Mouse (Mus musculus): ENCODE results near the gene Srgap2.

The Srgap2 gene

GRCm38 (mm10) chr1:131525586-131526271 is 1.4 kb downstream of the Srgap2 start:
- peak; percentile 22 for DNase-seq

GRCm38 (mm10) chr1:131525101-131525585 is 2.0 kb downstream of the Srgap2 start:
- peak; percentile 68 for DNase-seq

- DNase-seq, result no peak
Observed at GRCm38 (mm10) chr1:131523794-131524193, 3.4 kb downstream of the Srgap2 start.

DNA sequence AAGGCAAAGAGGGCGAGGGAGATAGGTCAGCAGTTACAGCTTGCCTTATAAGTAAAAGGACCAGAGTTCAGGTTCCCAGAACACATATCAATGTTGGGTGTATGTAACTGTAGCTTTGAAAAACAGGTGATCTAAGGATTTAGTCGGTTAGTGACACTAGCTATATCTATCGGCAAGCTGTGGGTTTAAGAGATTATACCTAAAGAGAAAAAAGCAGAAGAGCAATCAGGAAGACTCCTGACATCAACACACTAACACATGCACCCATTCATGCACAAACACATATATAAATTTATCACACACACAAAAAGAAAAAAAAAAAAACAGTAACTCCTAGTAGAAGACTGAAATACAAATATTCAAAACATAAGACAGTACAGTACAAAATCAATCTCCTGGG is 10.6 kb downstream of the Srgap2 start:
- DNase-seq, result no peak

GRCm38 (mm10) chr1:131514197-131514596 is 13.0 kb downstream of the Srgap2 start:
- DNase-seq, result no peak

DNA sequence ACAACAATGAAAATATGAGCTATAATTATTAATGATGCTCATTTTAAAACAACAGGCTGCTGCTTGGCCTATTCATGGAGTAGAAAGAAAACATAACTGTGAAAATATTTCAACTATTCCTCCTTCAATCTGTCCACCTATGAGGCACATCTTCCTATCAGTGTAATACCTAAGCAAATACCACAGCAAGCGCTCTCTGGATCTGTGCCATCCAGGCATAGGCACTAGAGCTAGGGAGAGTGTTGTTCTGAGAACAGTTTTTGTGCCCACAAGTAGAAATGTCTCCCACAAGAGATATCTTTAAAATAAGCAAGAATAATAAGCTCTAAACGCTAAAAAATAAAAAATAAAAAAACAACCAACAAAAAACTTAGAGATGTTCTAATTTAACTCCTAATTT is 14.0 kb downstream of the Srgap2 start:
- DNase-seq, result no peak

DNA sequence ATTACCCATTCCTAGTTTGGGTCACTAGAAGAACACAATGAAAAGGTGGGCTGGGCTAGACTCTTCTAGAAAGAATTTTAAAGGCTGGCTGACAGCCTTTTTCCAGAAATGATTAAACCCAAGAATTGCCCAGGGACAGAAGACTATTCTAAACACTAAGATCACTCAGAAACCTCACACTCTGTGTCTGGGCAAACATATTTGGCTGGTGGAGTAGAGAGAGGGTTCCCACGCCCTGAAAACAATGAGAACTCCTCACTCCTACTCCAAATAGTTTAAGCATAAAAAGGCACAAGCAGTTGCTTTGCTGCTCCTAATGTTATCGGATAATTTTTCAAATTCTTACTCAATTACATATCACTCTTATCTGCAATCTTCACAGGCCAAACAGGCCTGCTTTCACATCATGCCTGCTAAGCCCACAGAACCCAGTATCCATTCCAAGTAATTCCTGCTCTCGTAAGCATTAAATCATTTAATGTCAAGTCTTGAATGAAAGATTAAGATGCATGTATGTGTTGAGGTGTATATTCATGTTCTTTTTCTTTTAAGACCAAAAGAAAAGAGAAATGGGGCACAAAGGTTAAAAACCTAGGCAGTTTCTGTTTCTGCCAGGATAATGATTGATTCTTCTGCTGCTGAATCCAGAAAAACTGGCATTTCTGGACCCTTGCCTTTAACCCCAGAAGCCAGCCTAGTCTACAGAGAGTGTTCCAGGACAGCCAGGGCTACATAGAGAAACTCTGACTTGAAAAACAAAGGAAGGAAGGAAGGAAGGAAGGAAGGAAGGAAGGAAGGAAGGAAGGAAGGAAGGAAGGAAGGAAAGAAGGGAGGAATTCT is 15.3 kb downstream of the Srgap2 start:
- no peak for DNase-seq

- no peak for DNase-seq
Observed at GRCm38 (mm10) chr1:131511131-131511530, 16.0 kb downstream of the Srgap2 start.

DNA sequence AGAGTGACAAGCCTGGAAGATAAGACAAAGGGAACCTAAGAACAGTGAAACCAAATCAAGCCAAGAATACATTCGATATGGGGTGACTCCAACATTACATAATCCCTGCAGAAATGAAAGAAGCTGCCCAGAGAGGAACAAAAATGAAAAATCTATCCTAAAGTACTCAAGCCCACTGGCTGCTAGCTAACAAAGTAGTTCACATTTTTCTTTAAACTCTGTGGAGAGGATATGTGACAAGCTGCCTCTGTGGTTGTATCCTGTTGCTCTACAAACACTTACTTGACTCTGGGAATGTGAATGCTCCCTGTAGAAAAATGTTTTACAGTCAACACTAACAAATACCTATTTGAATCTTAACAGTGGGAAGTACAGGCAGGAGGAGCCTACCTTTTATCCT is 25.5 kb downstream of the Srgap2 start:
- DNase-seq, result no peak

- no peak for DNase-seq
Observed at GRCm38 (mm10) chr1:131498231-131498630, 28.9 kb downstream of the Srgap2 start.

- DNase-seq, result peak; percentile 22
Observed at GRCm38 (mm10) chr1:131493966-131494898, 32.9 kb downstream of the Srgap2 start.

DNA sequence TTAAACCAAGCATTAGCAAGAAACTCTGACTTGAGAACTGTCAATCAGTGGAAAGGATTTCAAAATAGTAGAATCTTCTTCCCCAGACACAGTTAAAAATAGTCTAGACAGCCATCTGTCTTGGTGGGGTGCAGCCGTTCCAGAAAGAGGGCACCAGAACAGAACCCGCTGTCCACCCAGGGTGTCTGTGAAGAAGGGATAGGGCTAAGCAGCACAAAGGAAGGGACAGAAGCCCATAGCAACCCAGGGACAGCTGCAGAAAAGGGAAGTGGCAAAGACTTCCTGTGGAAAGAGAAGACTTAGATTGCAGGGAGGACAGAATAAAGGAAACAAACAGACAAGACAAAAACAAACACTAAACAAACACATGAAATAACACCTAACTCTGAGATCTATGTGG is 34.8 kb downstream of the Srgap2 start:
- DNase-seq, result peak; percentile 77

DNA sequence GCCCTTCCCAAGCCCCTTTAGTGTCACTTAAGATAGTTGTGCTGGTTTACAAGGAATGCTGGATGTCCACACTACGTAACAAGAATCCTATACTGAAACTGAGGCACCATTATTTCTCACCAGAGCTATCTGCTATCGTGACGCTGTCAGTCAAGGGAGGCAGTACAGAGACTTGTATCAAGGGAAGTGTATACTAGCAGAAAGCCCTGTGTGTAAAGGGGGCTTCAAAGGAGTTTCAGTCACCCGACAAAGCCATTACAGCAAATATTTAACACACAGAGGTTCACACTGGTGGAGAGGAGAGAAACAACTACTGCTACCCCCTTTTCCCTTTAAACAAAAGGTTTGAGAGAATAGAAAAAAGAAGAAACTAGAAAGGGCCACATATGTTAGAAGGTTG is 35.6 kb downstream of the Srgap2 start:
- no peak for DNase-seq

DNA sequence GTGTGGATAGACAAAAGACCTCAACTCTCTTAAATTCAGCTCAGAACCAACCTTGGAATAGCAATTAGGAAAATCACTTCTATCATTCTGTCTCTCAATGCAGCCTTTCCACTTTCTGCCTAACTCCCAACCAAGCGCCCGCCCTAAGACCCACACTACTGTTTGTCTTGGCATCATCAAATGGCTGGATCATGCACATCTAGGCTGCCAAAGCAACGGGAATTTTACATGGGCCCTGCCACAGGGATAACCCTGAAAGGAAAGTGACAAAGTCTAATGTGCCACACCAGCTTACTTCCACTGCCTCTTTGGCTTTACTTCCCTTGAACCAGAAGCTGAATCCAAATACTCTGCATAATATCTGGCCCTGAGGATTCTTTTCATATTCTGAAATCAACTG is 37.8 kb downstream of the Srgap2 start:
- no peak for DNase-seq

DNA sequence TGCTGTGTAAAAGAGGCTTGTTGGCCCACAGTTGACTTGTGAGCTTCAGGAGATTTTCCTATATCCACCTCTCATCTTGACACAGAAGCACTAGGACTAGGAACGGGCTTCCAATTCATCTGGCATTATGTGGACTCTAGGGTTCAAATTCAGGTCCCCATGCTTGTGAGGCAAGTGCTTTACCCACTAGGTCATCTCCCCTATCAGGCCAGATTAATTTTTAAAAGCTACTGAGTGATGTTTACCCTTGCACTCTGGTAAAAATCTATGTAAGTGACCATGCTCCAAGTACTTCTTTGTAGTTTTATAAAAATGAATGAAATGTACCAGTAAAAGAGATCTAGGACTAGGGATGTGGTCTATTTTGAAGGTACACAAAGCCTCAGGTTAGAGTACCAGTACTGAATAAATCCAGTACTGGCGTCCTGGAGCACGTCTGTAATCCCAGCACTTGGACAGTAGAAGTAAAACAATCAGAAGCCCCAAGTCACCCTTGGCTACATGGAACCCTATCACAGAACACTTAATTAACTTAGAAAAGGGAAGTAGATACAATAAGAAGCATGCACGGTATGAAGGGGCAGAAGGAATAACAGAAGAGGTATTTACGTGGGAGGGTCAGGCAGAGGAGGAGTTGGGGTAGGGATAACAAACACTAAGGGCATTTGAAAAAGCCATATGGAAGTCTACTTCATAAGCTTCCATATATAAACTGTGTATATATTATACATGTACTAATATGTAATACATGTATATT is 40.9 kb downstream of the Srgap2 start:
- DNase-seq, result no peak

DNA sequence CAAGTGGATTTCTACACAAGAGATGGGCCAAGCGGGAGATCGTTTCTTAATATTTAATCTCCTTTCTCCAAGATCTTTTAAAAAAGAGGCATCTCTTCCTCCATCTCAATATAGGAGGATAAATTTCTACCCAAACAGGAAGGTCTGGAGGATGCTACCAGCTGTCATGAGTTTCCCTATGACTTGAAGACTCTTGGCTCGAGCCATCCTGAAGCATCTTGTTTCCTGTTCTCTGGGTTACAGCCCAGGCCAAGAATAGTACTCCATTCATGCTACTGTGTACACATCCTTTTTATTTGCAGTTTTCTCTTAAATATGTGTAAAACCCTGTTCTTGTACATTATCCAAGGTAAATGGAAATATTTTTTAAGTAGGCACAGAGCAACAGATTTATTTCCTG is 44.9 kb downstream of the Srgap2 start:
- DNase-seq, result peak; percentile 61

GRCm38 (mm10) chr1:131481391-131481790 is 45.8 kb downstream of the Srgap2 start:
- DNase-seq, result no peak

DNA sequence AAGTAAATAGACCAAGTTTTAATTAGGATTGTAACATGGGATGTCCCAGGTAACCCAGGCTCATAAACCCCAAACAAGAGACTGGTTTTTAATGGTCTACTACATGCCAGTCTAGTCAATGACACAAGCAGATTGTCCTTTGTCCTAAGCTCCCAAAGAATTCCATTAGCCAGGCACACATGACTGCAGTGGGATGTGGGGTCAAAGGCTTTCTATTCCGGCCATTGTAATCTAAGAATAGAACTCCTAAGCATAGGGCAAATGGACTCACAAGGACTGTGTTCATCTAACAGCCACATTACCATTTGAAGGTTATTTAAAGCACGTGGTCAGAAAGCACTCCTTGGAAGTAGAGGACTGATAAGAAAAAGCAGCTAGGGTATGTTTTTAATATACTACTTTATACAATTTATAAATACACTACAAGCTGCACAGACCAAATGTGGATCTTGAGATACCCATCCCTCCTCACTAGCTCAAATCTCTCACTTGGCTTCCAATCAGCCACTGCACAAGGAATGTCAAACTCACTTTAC is 48.3 kb downstream of the Srgap2 start:
- no peak for DNase-seq

DNA sequence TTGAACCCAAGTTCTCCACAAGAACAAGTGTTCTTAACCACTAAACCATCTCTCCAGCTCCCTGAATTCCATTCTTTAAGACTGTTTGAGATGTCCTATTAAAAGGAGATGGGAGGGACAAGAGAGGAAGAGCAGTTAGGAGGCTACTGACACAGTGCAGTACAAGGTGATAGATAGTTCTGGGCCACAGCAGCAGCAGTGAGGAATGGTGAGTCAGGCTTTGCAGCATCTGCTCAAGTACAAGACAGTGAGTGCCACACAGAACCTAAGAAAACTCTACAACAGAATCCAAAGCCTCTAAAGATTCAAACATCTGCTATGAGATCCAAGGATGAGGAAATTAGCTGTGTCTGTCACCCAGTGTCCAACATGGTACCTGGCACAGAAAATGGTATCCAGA is 51.8 kb downstream of the Srgap2 start:
- DNase-seq, result no peak

DNA sequence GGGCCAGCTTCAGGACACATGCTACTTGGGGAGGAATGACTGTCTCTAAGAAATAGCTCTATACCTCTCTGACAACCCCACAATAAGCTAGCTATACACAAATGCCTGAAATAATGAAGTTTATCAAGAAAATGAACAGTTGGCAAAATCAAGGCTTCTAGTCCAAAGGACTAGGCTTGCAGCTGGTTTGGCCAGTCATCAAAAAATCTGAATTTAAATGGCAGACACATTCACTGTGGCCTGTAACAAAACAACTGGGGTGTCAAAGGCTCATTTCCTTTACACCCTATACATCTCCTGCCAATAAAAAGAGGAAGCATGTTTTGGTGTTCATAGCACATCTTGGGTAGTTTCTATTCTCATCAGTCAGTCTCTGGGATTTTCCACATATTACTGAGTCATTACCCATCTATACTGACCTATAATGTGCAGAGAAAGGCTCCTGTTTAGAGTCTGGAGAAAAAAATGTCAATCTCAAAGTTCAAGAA is 53.5 kb downstream of the Srgap2 start:
- no peak for DNase-seq

- DNase-seq, result no peak
Observed at GRCm38 (mm10) chr1:131470597-131470996, 56.6 kb downstream of the Srgap2 start.

- no peak for DNase-seq
Observed at GRCm38 (mm10) chr1:131465855-131466254, 61.3 kb downstream of the Srgap2 start.

Measured in layer of hippocampus, adult 9-11 months (tissue).